Mouse (Mus musculus): ENCODE results near the gene Alyref2. TPM values are rescaled to one million over a fixed set of nuclear protein-coding genes. Genes with fewer than 3 reads are reported as not detected.

Gene Alyref2
- 4.8 TPM for polyA plus RNA-seq (2014; fragmentation: Illumina TruSeq; extraction: RNeasy Lipid Tissue Mini Kit (QIAGEN cat#74804); ENCODE audit: low read depth, low replicate concordance)

GRCm38 (mm10) chr1:171503250-171503591 is at the start of gene Alyref2:
Alyref2 (plus strand) TSS chr1:171503478.

DNA sequence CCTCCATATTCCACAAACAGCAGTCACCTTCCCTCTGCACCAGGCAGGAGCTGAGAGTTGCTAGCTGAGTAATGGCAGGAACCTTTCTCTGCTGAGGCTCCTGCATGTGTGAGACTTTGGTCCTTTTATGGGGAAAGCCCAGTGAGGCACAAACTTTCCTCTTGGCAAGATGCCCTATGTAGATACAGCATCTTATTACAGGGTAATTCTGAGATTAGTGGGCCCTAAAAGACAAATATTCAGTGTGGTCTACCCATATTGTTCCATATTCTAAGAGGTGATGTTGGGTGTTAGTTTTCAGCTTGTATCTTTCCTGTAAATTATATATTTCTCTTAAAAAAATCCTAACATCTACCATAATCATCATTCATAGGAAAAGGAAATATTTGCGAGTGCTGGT is 31.9 kb downstream of the Alyref2 start, which contains the start of gene Itln1:
TSS of gene Itln1 (minus strand) at position 101 of the 400 bp plus-strand sequence.

Other genes starting within 250 kb of the Alyref2 start
- gene B4galt3, start 233.2 kb upstream of the Alyref2 start, polyA plus RNA-seq (2014; fragmentation: Illumina TruSeq; extraction: RNeasy Lipid Tissue Mini Kit (QIAGEN cat#74804); ENCODE audit: low read depth, low replicate concordance): 40.5 TPM
- 43.4 TPM for gene Ppox, start 222.3 kb upstream of the Alyref2 start, polyA plus RNA-seq (2014; fragmentation: Illumina TruSeq; extraction: RNeasy Lipid Tissue Mini Kit (QIAGEN cat#74804); ENCODE audit: low read depth, low replicate concordance)
- gene Usp21, start 215.5 kb upstream of the Alyref2 start, polyA plus RNA-seq (2014; fragmentation: Illumina TruSeq; extraction: RNeasy Lipid Tissue Mini Kit (QIAGEN cat#74804); ENCODE audit: low read depth, low replicate concordance): 28.1 TPM
- 139 TPM for gene Ufc1, start 208.5 kb upstream of the Alyref2 start, polyA plus RNA-seq (2014; fragmentation: Illumina TruSeq; extraction: RNeasy Lipid Tissue Mini Kit (QIAGEN cat#74804); ENCODE audit: low read depth, low replicate concordance)
- 39.7 TPM for gene Dedd, start 174.3 kb upstream of the Alyref2 start, polyA plus RNA-seq (2014; fragmentation: Illumina TruSeq; extraction: RNeasy Lipid Tissue Mini Kit (QIAGEN cat#74804); ENCODE audit: low read depth, low replicate concordance)
- gene Nit1, start 157.8 kb upstream of the Alyref2 start, polyA plus RNA-seq (2014; fragmentation: Illumina TruSeq; extraction: RNeasy Lipid Tissue Mini Kit (QIAGEN cat#74804); ENCODE audit: low read depth, low replicate concordance): 95.7 TPM
- gene Pfdn2, start 157.8 kb upstream of the Alyref2 start, polyA plus RNA-seq (2014; fragmentation: Illumina TruSeq; extraction: RNeasy Lipid Tissue Mini Kit (QIAGEN cat#74804); ENCODE audit: low read depth, low replicate concordance): 72.2 TPM
- 5.5 TPM for gene Klhdc9, start 142.7 kb upstream of the Alyref2 start, polyA plus RNA-seq (2014; fragmentation: Illumina TruSeq; extraction: RNeasy Lipid Tissue Mini Kit (QIAGEN cat#74804); ENCODE audit: low read depth, low replicate concordance)
- 27.6 TPM for gene Nectin4, start 133.4 kb upstream of the Alyref2 start, polyA plus RNA-seq (2014; fragmentation: Illumina TruSeq; extraction: RNeasy Lipid Tissue Mini Kit (QIAGEN cat#74804); ENCODE audit: low read depth, low replicate concordance)
- 6.5 TPM for gene Arhgap30, start 114.5 kb upstream of the Alyref2 start, polyA plus RNA-seq (2014; fragmentation: Illumina TruSeq; extraction: RNeasy Lipid Tissue Mini Kit (QIAGEN cat#74804); ENCODE audit: low read depth, low replicate concordance)
- gene Usf1, start 92.2 kb upstream of the Alyref2 start, polyA plus RNA-seq (2014; fragmentation: Illumina TruSeq; extraction: RNeasy Lipid Tissue Mini Kit (QIAGEN cat#74804); ENCODE audit: low read depth, low replicate concordance): 59.3 TPM
- 9.5 TPM for gene Tstd1, start 84.6 kb upstream of the Alyref2 start, polyA plus RNA-seq (2014; fragmentation: Illumina TruSeq; extraction: RNeasy Lipid Tissue Mini Kit (QIAGEN cat#74804); ENCODE audit: low read depth, low replicate concordance)
- 71.7 TPM for gene F11r, start 65.9 kb upstream of the Alyref2 start, polyA plus RNA-seq (2014; fragmentation: Illumina TruSeq; extraction: RNeasy Lipid Tissue Mini Kit (QIAGEN cat#74804); ENCODE audit: low read depth, low replicate concordance)
- gene Itln1, start 31.8 kb downstream of the Alyref2 start, polyA plus RNA-seq (2014; fragmentation: Illumina TruSeq; extraction: RNeasy Lipid Tissue Mini Kit (QIAGEN cat#74804); ENCODE audit: low read depth, low replicate concordance): not detected
- 1.0 TPM for gene Cd244a, start 55.7 kb downstream of the Alyref2 start, polyA plus RNA-seq (2014; fragmentation: Illumina TruSeq; extraction: RNeasy Lipid Tissue Mini Kit (QIAGEN cat#74804); ENCODE audit: low read depth, low replicate concordance)
- 2.0 TPM for gene Ly9, start 103.9 kb downstream of the Alyref2 start, polyA plus RNA-seq (2014; fragmentation: Illumina TruSeq; extraction: RNeasy Lipid Tissue Mini Kit (QIAGEN cat#74804); ENCODE audit: low read depth, low replicate concordance)
- gene Slamf7, start 149.6 kb downstream of the Alyref2 start, polyA plus RNA-seq (2014; fragmentation: Illumina TruSeq; extraction: RNeasy Lipid Tissue Mini Kit (QIAGEN cat#74804); ENCODE audit: low read depth, low replicate concordance): 3.5 TPM
- gene Cd48, start 178.5 kb downstream of the Alyref2 start, polyA plus RNA-seq (2014; fragmentation: Illumina TruSeq; extraction: RNeasy Lipid Tissue Mini Kit (QIAGEN cat#74804); ENCODE audit: low read depth, low replicate concordance): 14.1 TPM

Measured in adipose tissue, adult 10 weeks (tissue).